Mouse (Mus musculus): Measurements from ENCODE around the gene Frs3. TPM values are rescaled to one million over a fixed set of nuclear protein-coding genes. Genes with fewer than 3 reads are reported as not detected.
A peak's percentile ranks its signal among the peaks of the same experiment; 100 is the strongest.
"Not testable (repeated sequence)": the region's sequence is repeated elsewhere in the genome, so short reads cannot be mapped to it uniquely, and the experiment has no call there.

Gene Frs3
- 46.7 and 49.0 TPM in 2 replicates for polyA plus RNA-seq (2015; fragmentation: Nextera tagmentation; extraction: Ambion mirVana)

GRCm38 (mm10) chr17:47688608-47689575 is at the start of gene Frs3:
Gene Frs3 (plus strand): TSS chr17:47689030.
- Histone ChIP-seq H3K4me3 (peak within 1 kb of the TSS; percentile 77), H3K36me3 (replicated peaks) (no peaks in the 10 kb centered on the region; the same call in none of the 2 replicates), H3K9me3 (no peaks in the 10 kb centered on the region), H3K27me3 (replicated peaks) (no peaks in the 10 kb centered on the region), H3K9ac (peak within 1 kb of the TSS; percentile 84), H3K4me1 (peaks cover 27% of the 10 kb centered on the region), H3K27ac (peak within 1 kb of the TSS; percentile 82), H3K4me2 (peak within 1 kb of the TSS; percentile 93)
- peak; percentile 74 for ATAC-seq (replicated peaks)
- under 1% methylated on average over 57 of the region's 58 CpGs for WGBS

GRCm38 (mm10) chr17:47642992-47643391 is 45.8 kb upstream of the Frs3 start:
- H3K9me3 ChIP-seq = no peaks in the 10 kb centered on the region
- 88% methylated on average over 2 of the region's 2 CpGs for WGBS
- H3K9ac ChIP-seq = no peak overlapping the region
- no peak overlapping the region for H3K27ac ChIP-seq
- H3K4me2 ChIP-seq = no peak overlapping the region
- ATAC-seq (replicated peaks) = no peak
- H3K36me3 ChIP-seq (replicated peaks) = no peaks in the 10 kb centered on the region
- no peak overlapping the region for H3K4me3 ChIP-seq
- H3K27me3 ChIP-seq (replicated peaks) = no peaks in the 10 kb centered on the region
- H3K4me1 ChIP-seq = peaks cover 3% of the 10 kb centered on the region; the same call in 1 of the 2 replicates

- Histone ChIP-seq H3K4me2 (no peak overlapping the region), H3K9ac (no peak overlapping the region), H3K36me3 (replicated peaks) (no peaks in the 10 kb centered on the region), H3K27me3 (replicated peaks) (no peaks in the 10 kb centered on the region), H3K4me3 (no peak overlapping the region), H3K27ac (no peak overlapping the region), H3K9me3 (no peaks in the 10 kb centered on the region), H3K4me1 (no peaks in the 10 kb centered on the region)
- WGBS = 70% methylated on average over 1 of the region's 1 CpGs
- no peak for ATAC-seq (replicated peaks)
Observed at GRCm38 (mm10) chr17:47646683-47647082, 42.1 kb upstream of the Frs3 start.

GRCm38 (mm10) chr17:47648966-47649365 is 39.9 kb upstream of the Frs3 start:
- WGBS = 42% methylated on average over 4 of the region's 4 CpGs
- Histone ChIP-seq H3K27me3 (replicated peaks) (no peaks in the 10 kb centered on the region), H3K36me3 (replicated peaks) (no peaks in the 10 kb centered on the region), H3K4me2 (no peak overlapping the region), H3K9ac (no peak overlapping the region), H3K4me3 (no peak overlapping the region), H3K4me1 (no peaks in the 10 kb centered on the region), H3K9me3 (no peaks in the 10 kb centered on the region), H3K27ac (no peak overlapping the region)
- ATAC-seq (replicated peaks) = no peak

GRCm38 (mm10) chr17:47651953-47652352 is 36.9 kb upstream of the Frs3 start:
- whole genome bisulfite sequencing = 79% methylated on average over 2 of the region's 2 CpGs
- ATAC-seq (replicated peaks) = no peak
- Histone ChIP-seq H3K4me1 (no peaks in the 10 kb centered on the region), H3K4me2 (no peak overlapping the region), H3K9ac (no peak overlapping the region), H3K36me3 (replicated peaks) (no peaks in the 10 kb centered on the region), H3K9me3 (no peaks in the 10 kb centered on the region), H3K4me3 (no peak overlapping the region), H3K27me3 (replicated peaks) (no peaks in the 10 kb centered on the region), H3K27ac (no peak overlapping the region)

GRCm38 (mm10) chr17:47654346-47654745 is 34.5 kb upstream of the Frs3 start:
- 94% methylated on average over 8 of the region's 8 CpGs for WGBS
- H3K4me2 ChIP-seq; H3K36me3 ChIP-seq (replicated peaks); ATAC-seq (replicated peaks); H3K9ac ChIP-seq; H3K27me3 ChIP-seq (replicated peaks); H3K9me3 ChIP-seq; H3K4me1 ChIP-seq; H3K27ac ChIP-seq; H3K4me3 ChIP-seq: not testable (repeated sequence)

- Histone ChIP-seq H3K4me2 (no peak overlapping the region), H3K9me3 (no peaks in the 10 kb centered on the region), H3K4me3 (no peak overlapping the region), H3K9ac (no peak overlapping the region), H3K27ac (no peak overlapping the region), H3K4me1 (no peaks in the 10 kb centered on the region), H3K36me3 (replicated peaks) (0 out of 2 replicates have a peak, but pooled peaks cover 3% of the 10 kb centered on the region), H3K27me3 (replicated peaks) (no peaks in the 10 kb centered on the region)
- no peak for ATAC-seq (replicated peaks)
- WGBS = 91% methylated on average over 5 of the region's 5 CpGs
Observed at GRCm38 (mm10) chr17:47655697-47656096, 33.1 kb upstream of the Frs3 start.

GRCm38 (mm10) chr17:47657901-47658300 is 30.9 kb upstream of the Frs3 start:
- Histone ChIP-seq H3K4me2 (no peak overlapping the region), H3K36me3 (replicated peaks) (0 out of 2 replicates have a peak, but pooled peaks cover 3% of the 10 kb centered on the region), H3K4me3 (no peak overlapping the region), H3K27ac (no peak overlapping the region), H3K9me3 (no peaks in the 10 kb centered on the region), H3K27me3 (replicated peaks) (no peaks in the 10 kb centered on the region), H3K4me1 (no peaks in the 10 kb centered on the region), H3K9ac (no peak overlapping the region)
- no peak for ATAC-seq (replicated peaks)
- WGBS = 84% methylated on average over 4 of the region's 4 CpGs

- 86% methylated on average over 3 of the region's 3 CpGs for WGBS
Observed at GRCm38 (mm10) chr17:47658741-47659243, 30.0 kb upstream of the Frs3 start.

GRCm38 (mm10) chr17:47663009-47663713 is 25.7 kb upstream of the Frs3 start:
- H3K27me3 ChIP-seq (replicated peaks) = no peaks in the 10 kb centered on the region
- no peak overlapping the region for H3K27ac ChIP-seq
- no peak overlapping the region for H3K4me3 ChIP-seq
- no peaks in the 10 kb centered on the region for H3K9me3 ChIP-seq
- WGBS = 25% methylated on average over 9 of the region's 9 CpGs
- no peak overlapping the region for H3K9ac ChIP-seq
- no peak for ATAC-seq (replicated peaks)
- H3K36me3 ChIP-seq (replicated peaks) = 0 out of 2 replicates have a peak, but pooled peaks cover 3% of the 10 kb centered on the region
- H3K4me1 ChIP-seq = 0 out of 2 replicates have a peak, but pooled peaks cover 3% of the 10 kb centered on the region
- no peak overlapping the region for H3K4me2 ChIP-seq

More at GRCm38 (mm10) chr17:47658741-47659243, 30.0 kb upstream of the Frs3 start:
- Histone ChIP-seq H3K4me1 (0 out of 2 replicates have a peak, but pooled peaks cover 3% of the 10 kb centered on the region), H3K9me3 (no peaks in the 10 kb centered on the region), H3K27ac (no peak overlapping the region), H3K27me3 (replicated peaks) (no peaks in the 10 kb centered on the region), H3K36me3 (replicated peaks) (0 out of 2 replicates have a peak, but pooled peaks cover 3% of the 10 kb centered on the region), H3K4me3 (no peak overlapping the region), H3K9ac (no peak overlapping the region), H3K4me2 (no peak overlapping the region)
- no peak for ATAC-seq (replicated peaks)

- Histone ChIP-seq H3K9ac (no peak overlapping the region), H3K27ac (no peak overlapping the region), H3K4me1 (peaks cover 9% of the 10 kb centered on the region; the same call in 1 of the 2 replicates), H3K9me3 (no peaks in the 10 kb centered on the region), H3K36me3 (replicated peaks) (no peaks in the 10 kb centered on the region), H3K27me3 (replicated peaks) (no peaks in the 10 kb centered on the region), H3K4me3 (no peak overlapping the region), H3K4me2 (no peak overlapping the region)
- ATAC-seq (replicated peaks) = no peak
- 88% methylated on average over 7 of the region's 7 CpGs for WGBS
Observed at GRCm38 (mm10) chr17:47664474-47664873, 24.4 kb upstream of the Frs3 start.

GRCm38 (mm10) chr17:47669166-47669565 is 19.7 kb upstream of the Frs3 start:
- peak; percentile 73 for ATAC-seq (replicated peaks)
- Histone ChIP-seq H3K36me3 (replicated peaks) (no peaks in the 10 kb centered on the region), H3K4me2 (no peak overlapping the region), H3K9ac (no peak overlapping the region), H3K4me1 (peaks cover 18% of the 10 kb centered on the region), H3K27ac (0 out of 2 replicates have a peak overlapping the region, but pooled peaks have one; percentile 27), H3K9me3 (no peaks in the 10 kb centered on the region), H3K27me3 (replicated peaks) (no peaks in the 10 kb centered on the region), H3K4me3 (no peak overlapping the region)
- WGBS = 39% methylated on average over 4 of the region's 4 CpGs

Data from midbrain, embryonic 15.5 days (tissue).